ENCODE assay signal across 8 mouse cellular contexts in the genomic region with DNA sequence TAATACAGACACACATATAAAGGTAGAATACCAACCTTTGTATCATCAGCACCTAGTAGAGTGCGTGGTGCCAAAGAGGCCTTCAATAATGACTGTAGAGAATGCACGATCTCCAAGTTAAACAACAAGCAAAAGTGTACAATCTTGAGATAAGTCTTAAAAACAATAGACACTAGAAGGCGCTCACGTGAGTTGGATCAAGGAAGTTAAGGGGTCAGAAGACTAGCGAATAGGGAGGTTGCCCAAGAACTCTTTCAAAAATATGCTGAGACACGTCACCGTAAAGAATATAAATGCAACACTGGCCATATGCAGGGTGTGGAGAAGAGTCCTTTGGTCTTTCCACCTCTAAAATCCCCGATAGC. TPM values are rescaled to one million over a fixed set of nuclear protein-coding genes. Genes with fewer than 3 reads are reported as not detected.
DNase-seq lines count a peak whose midpoint lies in the region; ATAC-seq and TF ChIP-seq lines count a peak whose summit lies in the region.

No protein-coding gene starts in this region.

- in situ Hi-C loops in CH12.LX (cut with MboI; ENCODE audit: low pct_ligation_motif_present, low pct_unique_long_range_greater_than_20kb, low sequenced_read_pairs): no loop called here

- dilution Hi-C loops in CH12.LX (cut with MboI; ENCODE audit: extremely low pct_ligation_motif_present, extremely low pct_unique_long_range_greater_than_20kb, low sequenced_read_pairs): no loop called here

- no peak; the same call in 1 of the 2 replicates for TF ChIP-seq RAD21 in CH12.LX (IDR thresholded peaks at IDR 0.05; ENCODE audit: low read depth, low read length)

- intact Hi-C loops in gastrocnemius, adult 2 months (cut with DNase I): loop anchor here (5.0 kb wide), 1 partner anchor 589 kb away; the partner anchor contains the start of genes Cenpk and Ppwd1
- intact Hi-C loops in gastrocnemius, postnatal 36 days (cut with DNase I): no loop called here

- H3K4me2 ChIP-seq in CH12.LX (ENCODE audit: insufficient read depth, low read depth, poor library complexity, severe bottlenecking): peak overlapping the region; percentile 81
- peak overlapping the region; percentile 60 for H3K4me2 ChIP-seq in forebrain, embryonic 11.5 days (ENCODE audit: low read depth, low read length, severe bottlenecking)
- H3K4me2 ChIP-seq in limb, embryonic 12.5 days: peak overlapping the region; percentile 67
- H3K4me2 ChIP-seq in neural tube, embryonic 14.5 days (ENCODE audit: low read depth, low read length): peak overlapping the region; percentile 69

- no peak for TF ChIP-seq POLR2A in CH12.LX (IDR thresholded peaks at IDR 0.05; ENCODE audit: low read depth, low read length)

- H3K36me3 ChIP-seq in CH12.LX (replicated peaks in 1 of 2; ENCODE audit: control insufficient read depth in 1 of 2, insufficient read depth in 1 of 2, low read length in 1 of 2): peaks cover 3 to 31% of the 10 kb centered on the region in 2 experiments
- no peaks in the 10 kb centered on the region for H3K36me3 ChIP-seq in forebrain, embryonic 11.5 days (ENCODE audit: control insufficient read depth, insufficient read depth, low read length)
- peaks cover 17% of the 10 kb centered on the region; the same call in 1 of the 2 replicates for H3K36me3 ChIP-seq in limb, embryonic 12.5 days
- H3K36me3 ChIP-seq in neural tube, embryonic 14.5 days (ENCODE audit: control insufficient read depth, insufficient read depth, low read length): no peaks in the 10 kb centered on the region

- 0 out of 2 replicates have a peak, but pooled peaks have one; percentile 22 for ATAC-seq in forebrain, embryonic 11.5 days (replicated peaks; ENCODE audit: low FRiP score)
- ATAC-seq in limb, embryonic 12.5 days (ENCODE audit: insufficient number of reproducible peaks, insufficient read depth, low FRiP score, low TSS enrichment, low read depth): no peak
- ATAC-seq in neural tube, embryonic 14.5 days (ENCODE audit: low read depth): peak; percentile 5; the same call in 1 of the 2 replicates

- no peaks in the 10 kb centered on the region for H3K9me3 ChIP-seq in CH12.LX (replicated peaks; ENCODE audit: low read length)
- no peaks in the 10 kb centered on the region for H3K9me3 ChIP-seq in forebrain, embryonic 11.5 days (ENCODE audit: control insufficient read depth, low read length)
- H3K9me3 ChIP-seq in limb, embryonic 12.5 days: no peaks in the 10 kb centered on the region
- H3K9me3 ChIP-seq in neural tube, embryonic 14.5 days (ENCODE audit: control insufficient read depth, low read length): no peaks in the 10 kb centered on the region

- TF ChIP-seq CTCF in gastrocnemius, adult 2 months (IDR thresholded peaks at IDR 0.05): no peak
- peak in 1 of 2 experiments; percentile 26; a peak in 1 of 4 replicates for TF ChIP-seq CTCF in CH12.LX (conservative IDR thresholded peaks at IDR 0.05 in 1 of 2, IDR thresholded peaks at IDR 0.05 in 1 of 2; ENCODE audit: low read depth in 2 of 2, low read length in 2 of 2)

- WGBS in forebrain, embryonic 11.5 days: 10% methylated on average over 8 of the region's 8 CpGs
- 11% methylated on average over 8 of the region's 8 CpGs for WGBS in limb, embryonic 12.5 days
- 15% methylated on average over 8 of the region's 8 CpGs for WGBS in neural tube, embryonic 14.5 days

- H3K4me3 ChIP-seq in gastrocnemius, adult 2 months: peak overlapping the region; percentile 77
- H3K4me3 ChIP-seq in CH12.LX (replicated peaks in 1 of 3; ENCODE audit: low read depth in 2 of 3, low read length in 2 of 3, poor library complexity in 1 of 3): peak overlapping the region; percentile 60 to 91 (median 84)
- peak overlapping the region; percentile 83 for H3K4me3 ChIP-seq in forebrain, embryonic 11.5 days (ENCODE audit: low read depth, low read length)
- peak overlapping the region; percentile 70 for H3K4me3 ChIP-seq in limb, embryonic 12.5 days (replicated peaks)
- H3K4me3 ChIP-seq in neural tube, embryonic 14.5 days (ENCODE audit: low read depth, low read length): peak overlapping the region; percentile 73

- peaks cover 16% of the 10 kb centered on the region; the same call in 1 of the 2 replicates for H3K79me2 ChIP-seq in CH12.LX (replicated peaks; ENCODE audit: control insufficient read depth, extremely low read depth, insufficient read depth, poor library complexity, severe bottlenecking)

- peak overlapping the region; percentile 100 for H3K27ac ChIP-seq in gastrocnemius, adult 2 months
- H3K27ac ChIP-seq in CH12.LX (ENCODE audit: insufficient read depth, low read depth): 0 out of 2 replicates have a peak overlapping the region, but pooled peaks have one; percentile 36
- H3K27ac ChIP-seq in forebrain, embryonic 11.5 days (ENCODE audit: low read depth, low read length): no peak overlapping the region
- H3K27ac ChIP-seq in limb, embryonic 12.5 days: peak overlapping the region; percentile 54; the same call in 1 of the 2 replicates
- H3K27ac ChIP-seq in neural tube, embryonic 14.5 days (ENCODE audit: low read depth, low read length): no peak overlapping the region; the same call in 1 of the 2 replicates

- peaks cover 5 to 34% of the 10 kb centered on the region in 2 experiments; a peak in 3 of 4 replicates for H3K4me1 ChIP-seq in CH12.LX (ENCODE audit: control insufficient read depth in 1 of 2, insufficient read depth in 2 of 2)
- H3K4me1 ChIP-seq in forebrain, embryonic 11.5 days (replicated peaks; ENCODE audit: control insufficient read depth, insufficient read depth, low read length): peaks cover 2% of the 10 kb centered on the region; the same call in 1 of the 2 replicates
- peaks cover 11% of the 10 kb centered on the region for H3K4me1 ChIP-seq in limb, embryonic 12.5 days (replicated peaks)
- peaks cover 17% of the 10 kb centered on the region for H3K4me1 ChIP-seq in neural tube, embryonic 14.5 days (ENCODE audit: control insufficient read depth, insufficient read depth, low read length)

- H3K27me3 ChIP-seq in CH12.LX (replicated peaks): no peaks in the 10 kb centered on the region
- no peaks in the 10 kb centered on the region for H3K27me3 ChIP-seq in forebrain, embryonic 11.5 days (ENCODE audit: control insufficient read depth, insufficient read depth, low read length)
- H3K27me3 ChIP-seq in limb, embryonic 12.5 days: no peaks in the 10 kb centered on the region
- H3K27me3 ChIP-seq in neural tube, embryonic 14.5 days (ENCODE audit: control insufficient read depth, insufficient read depth, low read length): no peaks in the 10 kb centered on the region

- DNase-seq in gastrocnemius, adult 2 months: no peak
- DNase-seq in gastrocnemius, postnatal 36 days: no peak
- no peak for DNase-seq in CH12.LX (ENCODE audit: extremely low read depth)
- DNase-seq in forebrain, embryonic 11.5 days (ENCODE audit: low spot score): no peak
- DNase-seq in adrenal gland, adult 8-10 months: no peak
- DNase-seq in urinary bladder, postnatal 14 days (ENCODE audit: low spot score): no peak

- TF ChIP-seq EP300 in CH12.LX (IDR thresholded peaks at IDR 0.05; ENCODE audit: low read length): no peak

- peak overlapping the region; percentile 56 for H3K9ac ChIP-seq in CH12.LX (ENCODE audit: insufficient read depth, low read depth)
- peak overlapping the region; percentile 78 for H3K9ac ChIP-seq in forebrain, embryonic 11.5 days (ENCODE audit: low read length)
- H3K9ac ChIP-seq in limb, embryonic 12.5 days (replicated peaks): peak overlapping the region; percentile 86
- peak overlapping the region; percentile 83 for H3K9ac ChIP-seq in neural tube, embryonic 14.5 days (replicated peaks; ENCODE audit: low read depth, low read length)

TF ChIP-seq in CH12.LX, 34 proteins besides CTCF, POLR2A, EP300 and RAD21 (continues in another document):
- TF ChIP-seq JUND (conservative IDR thresholded peaks at IDR 0.05; ENCODE audit: low read depth, low read length) (no peak), MAFK (IDR thresholded peaks at IDR 0.05; ENCODE audit: insufficient replicate concordance, low read length) (no peak), ELF1 (IDR thresholded peaks at IDR 0.05; ENCODE audit: low read depth, low read length) (peak; percentile 29; the same call in 1 of the 2 replicates), RCOR1 (conservative IDR thresholded peaks at IDR 0.05; ENCODE audit: low read depth, low read length) (no peak), USF2 (conservative IDR thresholded peaks at IDR 0.05; ENCODE audit: low read depth, low read length) (no peak), NELFE (IDR thresholded peaks at IDR 0.05; ENCODE audit: low read depth, low read length) (no peak)

RNA-seq across cellular contexts. Expression of gene Cwc27, which starts 0.7 kb away (rescaled TPM):
- total RNA-seq in gastrocnemius, adult 2 months (2021): 10 to 100 TPM; 11.0 to 12.1 TPM
- 10 to 100 TPM; 10.4 to 11.6 TPM for total RNA-seq in gastrocnemius, postnatal 36 days (2021)
- total RNA-seq in CH12.LX (2012; rRNA removed): 25.3 and 26.0 TPM in 2 replicates
- total RNA-seq in CH12.LX (2014; rRNA removed): 24.9 and 28.2 TPM in 2 replicates
- 38.4 and 47.0 TPM in 2 replicates for polyA plus RNA-seq in CH12.LX (2012; ENCODE audit: insufficient read length, low read depth)
- polyA plus RNA-seq in forebrain, embryonic 11.5 days (2014; fragmentation: Nextera tagmentation; extraction: Ambion mirVana): 29.6 and 40.2 TPM in 2 replicates
- polyA plus RNA-seq in limb, embryonic 12.5 days (2016; fragmentation: Nextera tagmentation; extraction: Ambion mirVana): 34.4 and 38.1 TPM in 2 replicates
- 25.0 and 26.4 TPM in 2 replicates for polyA plus RNA-seq in neural tube, embryonic 14.5 days (2014; fragmentation: Nextera tagmentation; extraction: Ambion mirVana)
- 10 to 100 TPM; 17.8 to 32.6 (median 24.4) TPM for total RNA-seq in adrenal gland, adult 8-10 months (2022)

RNA-seq across cellular contexts. Expression of gene Srek1ip1, which starts 24.0 kb away (rescaled TPM):
- 10 to 100 TPM; 10.2 to 16.0 TPM for total RNA-seq in gastrocnemius, adult 2 months (2021)
- total RNA-seq in gastrocnemius, postnatal 36 days (2021): 10 to 100 TPM in 1 of 2 experiments, 1 to 10 TPM in 1; 9.7 to 10.5 TPM
- 9.3 and 9.7 TPM in 2 replicates for total RNA-seq in CH12.LX (2012; rRNA removed)
- 29.0 and 31.0 TPM in 2 replicates for total RNA-seq in CH12.LX (2014; rRNA removed)
- 41.4 and 47.8 TPM in 2 replicates for polyA plus RNA-seq in CH12.LX (2012; ENCODE audit: insufficient read length, low read depth)
- polyA plus RNA-seq in forebrain, embryonic 11.5 days (2014; fragmentation: Nextera tagmentation; extraction: Ambion mirVana): 19.6 and 20.3 TPM in 2 replicates
- polyA plus RNA-seq in limb, embryonic 12.5 days (2016; fragmentation: Nextera tagmentation; extraction: Ambion mirVana): 26.6 and 26.8 TPM in 2 replicates
- 13.6 and 14.2 TPM in 2 replicates for polyA plus RNA-seq in neural tube, embryonic 14.5 days (2014; fragmentation: Nextera tagmentation; extraction: Ambion mirVana)
- total RNA-seq in adrenal gland, adult 8-10 months (2022): 10 to 100 TPM; 20.9 to 25.7 (median 22.0) TPM

RNA-seq across cellular contexts. Expression of gene Shisal2b, which starts 47.4 kb away (rescaled TPM):
- under 1 TPM in 1 of 2 experiments, not detected in 1; 0.56 TPM for total RNA-seq in gastrocnemius, adult 2 months (2021)
- total RNA-seq in gastrocnemius, postnatal 36 days (2021): not detected
- total RNA-seq in CH12.LX (2012; rRNA removed) (0.17 and 0.38 TPM in 2 replicates), CH12.LX (2014; rRNA removed) (not detected in 2 replicates)
- not detected in 2 replicates for polyA plus RNA-seq in CH12.LX (2012; ENCODE audit: insufficient read length, low read depth)
- polyA plus RNA-seq in forebrain, embryonic 11.5 days (2014; fragmentation: Nextera tagmentation; extraction: Ambion mirVana): 0.43 and 0.80 TPM in 2 replicates
- polyA plus RNA-seq in limb, embryonic 12.5 days (2016; fragmentation: Nextera tagmentation; extraction: Ambion mirVana): 0.32 TPM in 1 of 2 replicates, not detected in the other
- 1.6 and 2.0 TPM in 2 replicates for polyA plus RNA-seq in neural tube, embryonic 14.5 days (2014; fragmentation: Nextera tagmentation; extraction: Ambion mirVana)
- not detected for total RNA-seq in adrenal gland, adult 8-10 months (2022)

Comparison
In these comparisons a context has a peak if more than half of its experiments do, and no peak if none do; other contexts are left out.
1. H3K27ac ChIP-seq: peak in gastrocnemius, adult 2 months (single experiment), CH12.LX (single experiment) and limb, embryonic 12.5 days (single experiment); none in forebrain, embryonic 11.5 days (single experiment) and neural tube, embryonic 14.5 days (single experiment).
2. Peak in every context shown above with its lines, with median percentiles within 50 percentile points of each other: H3K4me3 ChIP-seq, H3K4me2 ChIP-seq and H3K9ac ChIP-seq.